Mouse (Mus musculus) hindbrain, postnatal 0 days (tissue): ENCODE results near the gene Zfpm1. TPM values are rescaled to one million over a fixed set of nuclear protein-coding genes. Genes with fewer than 3 reads are reported as not detected.

Experiments
- ATAC-seq: fragments of 200-750 bp; cut with Nextera tagmentation; 2 replicates; pipeline ENCODE4 v1.8.0; 2017; ENCODE audit warnings: mild to moderate bottlenecking, moderate TSS enrichment, moderate library complexity
- DNase-seq: peaks from one replicate; pipeline ENCODE4 v3.0.0-alpha.2; 2015; ENCODE audit warnings: low spot score
- H3K27ac ChIP-seq: fragments of 300-500 bp; sonication (generic); 2 replicates; pipeline ENCODE4 v1.5.1; 2014; ENCODE audit warnings: mild to moderate bottlenecking
- H3K27me3 ChIP-seq: fragments of 300-500 bp; sonication (generic); 2 replicates; pipeline ENCODE4 v1.6.1; 2014; ENCODE audit warnings: low read length, mixed read lengths; ENCODE audit not compliant: insufficient read depth
- H3K36me3 ChIP-seq: fragments of 300-500 bp; sonication (generic); 2 replicates; pipeline ENCODE4 v1.6.1; 2014; ENCODE audit warnings: low read length, mixed read lengths; ENCODE audit not compliant: insufficient read depth
- H3K4me1 ChIP-seq: fragments of 300-500 bp; sonication (generic); 2 replicates; pipeline ENCODE4 v1.6.1; 2014; ENCODE audit warnings: antibody characterized with exemption, low read length, mixed read lengths; ENCODE audit not compliant: insufficient read depth
- H3K4me2 ChIP-seq: fragments of 300-500 bp; sonication (generic); 2 replicates; pipeline ENCODE4 v1.6.1; 2014; ENCODE audit warnings: low read depth, mild to moderate bottlenecking, low read length, moderate library complexity, mixed read lengths
- H3K4me3 ChIP-seq: fragments of 300-500 bp; sonication (generic); 2 replicates; pipeline ENCODE4 v1.5.1; 2014; ENCODE audit warnings: low read length
- H3K9ac ChIP-seq: fragments of 300-500 bp; sonication (generic); replicated peaks from 2 replicates; pipeline ENCODE4 v1.6.1; 2014; ENCODE audit warnings: mild to moderate bottlenecking, low read length, moderate library complexity, mixed read lengths
- H3K9me3 ChIP-seq: fragments of 300-500 bp; sonication (generic); 2 replicates; pipeline ENCODE4 v1.6.1; 2016; ENCODE audit warnings: low read length, mixed read lengths
- CTCF ChIP-seq: IDR thresholded peaks from 2 replicates; pipeline ENCODE4 v1.5.1; 2016; ENCODE audit warnings: antibody characterized with exemption, control low read depth, low read depth
- WGBS: fragments of 180-500 bp; shearing (Covaris S2); extraction: QIAGEN DNeasy Blood & Tissue Kit; methylation state at CpG from one replicate; pipeline ENCODE4 v1.1.7; 2014; 5-methylcytosine and 5-hydroxymethylcytosine counted together
- polyA plus RNA-seq: library from polyadenylated mRNA; unstranded; fragments of >200 nt; fragmentation: Nextera tagmentation; extraction: Ambion mirVana; gene quantifications from 2 replicates; pipeline ENCODE4 v1.2.1, GENCODE M21; 2015
- total RNA-seq: library from RNA; depleted of rRNA; stranded (reverse); fragments of >200 nt; gene quantifications from 2 replicates; pipeline ENCODE4 v1.2.3, GENCODE M21; 2014

Gene Zfpm1
- total and polyA plus RNA-seq, 2 experiments from 2014 or later = 1.5 to 28.0 TPM

DNA sequence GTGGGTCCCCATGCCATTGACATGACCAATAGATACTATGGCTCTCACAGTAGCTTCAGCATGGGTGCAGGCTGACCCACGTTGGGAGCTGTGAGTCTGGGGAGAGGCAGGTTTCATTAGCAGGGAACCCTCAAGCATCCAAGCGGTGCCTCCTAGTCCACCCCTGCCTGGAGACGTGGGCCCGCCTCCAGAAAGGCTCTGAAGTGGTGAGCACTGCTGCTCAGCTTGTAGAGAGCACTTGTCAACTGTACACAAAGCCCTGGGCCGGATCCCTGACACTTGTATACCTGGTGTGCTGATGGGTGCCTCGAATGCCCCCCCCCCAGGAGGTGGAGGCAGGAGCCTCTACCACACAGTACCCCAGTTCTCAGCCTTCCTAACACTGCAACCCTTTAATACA, 21.5 kb downstream of the Zfpm1 start:
- Histone ChIP-seq H3K9ac (no peak overlapping the region), H3K36me3 (no peaks in the 10 kb centered on the region), H3K4me2 (no peak overlapping the region), H3K9me3 (no peaks in the 10 kb centered on the region), H3K27me3 (no peaks in the 10 kb centered on the region), H3K4me1 (peaks cover 25% of the 10 kb centered on the region; the same call in 1 of the 2 replicates), H3K27ac (no peak overlapping the region), H3K4me3 (no peak overlapping the region)
- TF ChIP-seq CTCF = no peak
- no peak for ATAC-seq
- 72% methylated on average over 6 of the region's 6 CpGs for WGBS
- no peak for DNase-seq

DNA sequence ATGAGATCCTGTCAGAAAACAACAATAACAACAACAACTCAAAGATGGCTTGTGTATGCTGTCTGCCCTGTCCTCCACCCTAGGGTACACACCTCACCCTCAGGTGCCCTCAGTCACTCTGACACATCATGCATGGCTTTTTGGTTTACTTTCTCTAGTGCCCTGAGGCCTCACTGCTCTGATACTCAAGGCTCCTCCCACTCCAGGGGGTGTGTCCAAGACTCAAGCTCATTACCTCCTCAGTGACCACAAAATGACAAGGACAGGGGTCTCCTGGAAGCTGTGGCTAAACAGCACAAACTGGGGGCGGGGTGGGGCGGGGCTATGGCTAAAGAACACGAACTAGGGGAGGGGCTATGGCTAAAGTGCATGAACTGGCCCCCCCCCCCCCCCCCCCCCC, 22.1 kb downstream of the Zfpm1 start:
- H3K9ac ChIP-seq = no peak overlapping the region
- no peak overlapping the region for H3K27ac ChIP-seq
- TF ChIP-seq CTCF = no peak
- H3K9me3 ChIP-seq = no peaks in the 10 kb centered on the region
- H3K27me3 ChIP-seq = no peaks in the 10 kb centered on the region
- WGBS = 19% methylated on average over 3 of the region's 3 CpGs
- no peak for ATAC-seq
- peaks cover 25% of the 10 kb centered on the region; the same call in 1 of the 2 replicates for H3K4me1 ChIP-seq
- no peak for DNase-seq
- H3K4me3 ChIP-seq = no peak overlapping the region
- H3K4me2 ChIP-seq = no peak overlapping the region
- H3K36me3 ChIP-seq = no peaks in the 10 kb centered on the region

DNA sequence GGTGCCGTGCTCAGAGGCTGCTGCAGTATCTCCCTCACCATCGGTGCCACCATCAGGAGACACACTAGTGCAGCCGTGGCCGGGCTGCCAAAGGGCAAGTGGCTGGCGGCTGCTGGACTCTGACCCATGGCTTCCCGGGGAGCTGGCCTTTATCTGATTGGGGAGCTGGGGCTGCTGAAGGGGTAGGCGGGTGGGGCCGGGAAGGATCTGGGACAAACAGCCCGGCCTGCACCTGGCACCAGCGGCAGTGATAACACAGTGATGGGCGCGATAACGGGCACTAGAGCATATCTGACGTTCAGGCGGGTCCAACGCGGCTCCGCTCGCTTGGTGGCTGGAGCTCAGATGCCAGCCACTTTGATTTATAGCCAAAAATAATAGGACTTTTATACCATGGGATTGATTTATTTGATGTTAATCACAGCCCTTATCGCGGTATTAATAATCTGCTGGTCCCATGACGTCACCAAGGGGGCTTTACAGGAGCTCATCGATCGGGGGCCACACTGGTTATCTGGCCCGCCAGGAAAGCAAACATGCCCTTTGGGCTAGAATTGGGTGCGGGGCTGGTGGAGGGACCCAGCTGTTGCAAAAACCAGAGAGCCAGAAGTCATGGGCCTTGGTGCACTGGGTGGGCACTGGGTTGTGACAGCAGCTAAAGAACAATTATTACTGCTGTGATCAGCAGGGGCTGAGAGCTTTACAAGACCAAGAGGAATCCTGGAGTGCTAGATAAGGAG, 24.9 kb downstream of the Zfpm1 start:
- H3K27ac ChIP-seq = no peak overlapping the region
- TF ChIP-seq CTCF = no peak
- H3K4me3 ChIP-seq = no peak overlapping the region
- H3K36me3 ChIP-seq = no peaks in the 10 kb centered on the region
- H3K4me2 ChIP-seq = no peak overlapping the region
- H3K9me3 ChIP-seq = no peaks in the 10 kb centered on the region
- no peaks in the 10 kb centered on the region for H3K27me3 ChIP-seq
- DNase-seq (no peak), ATAC-seq (no peak)
- 56% methylated on average over 26 of the region's 26 CpGs for WGBS
- H3K4me1 ChIP-seq = peaks cover 25% of the 10 kb centered on the region; the same call in 1 of the 2 replicates
- H3K9ac ChIP-seq = no peak overlapping the region

- Histone ChIP-seq H3K27ac (no peak overlapping the region; the same call in 1 of the 2 replicates), H3K4me2 (no peak overlapping the region), H3K9me3 (no peaks in the 10 kb centered on the region), H3K27me3 (no peaks in the 10 kb centered on the region), H3K36me3 (no peaks in the 10 kb centered on the region), H3K4me3 (no peak overlapping the region), H3K4me1 (peaks cover 17% of the 10 kb centered on the region; the same call in 1 of the 2 replicates), H3K9ac (no peak overlapping the region)
- TF ChIP-seq CTCF = no peak
- peak; percentile 83 for DNase-seq
- ATAC-seq = peak; percentile 65
- WGBS = 54% methylated on average over 8 of the region's 8 CpGs
Measured at GRCm38 (mm10) chr8:122307836-122308235, 25.9 kb downstream of the Zfpm1 start.

DNA sequence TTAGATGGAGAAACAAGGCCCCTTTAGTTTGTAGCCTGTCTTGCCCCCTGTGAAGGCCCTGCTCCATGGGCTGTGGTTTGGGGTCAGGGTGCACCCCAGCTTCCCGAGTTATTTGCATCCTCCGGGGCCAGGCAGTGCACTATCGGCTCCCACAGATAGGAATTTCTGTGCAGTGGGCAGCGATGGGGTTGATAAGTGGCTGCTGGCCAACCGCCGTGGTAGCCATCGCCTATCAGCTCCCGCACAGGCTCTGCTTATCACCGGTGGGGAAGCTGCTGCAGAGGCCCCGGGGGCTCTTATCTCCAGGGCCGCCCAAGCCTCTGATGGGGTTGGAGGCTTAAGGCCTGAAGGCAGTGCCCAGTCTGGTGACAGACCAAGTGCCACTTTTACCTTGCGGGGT, 27.3 kb downstream of the Zfpm1 start:
- H3K4me3 ChIP-seq = no peak overlapping the region
- WGBS = 71% methylated on average over 12 of the region's 12 CpGs
- no peak for TF ChIP-seq CTCF
- H3K4me2 ChIP-seq = no peak overlapping the region
- no peak overlapping the region for H3K9ac ChIP-seq
- peaks cover 15% of the 10 kb centered on the region; the same call in 1 of the 2 replicates for H3K4me1 ChIP-seq
- H3K36me3 ChIP-seq = no peaks in the 10 kb centered on the region
- H3K9me3 ChIP-seq = no peaks in the 10 kb centered on the region
- no peaks in the 10 kb centered on the region for H3K27me3 ChIP-seq
- H3K27ac ChIP-seq = no peak overlapping the region
- DNase-seq (no peak), ATAC-seq (no peak)

- Histone ChIP-seq H3K4me2 (no peak overlapping the region), H3K27me3 (no peaks in the 10 kb centered on the region), H3K9me3 (no peaks in the 10 kb centered on the region), H3K4me3 (no peak overlapping the region), H3K9ac (no peak overlapping the region), H3K4me1 (peaks cover 15% of the 10 kb centered on the region; the same call in 1 of the 2 replicates), H3K36me3 (no peaks in the 10 kb centered on the region), H3K27ac (no peak overlapping the region)
- TF ChIP-seq CTCF = no peak
- 90% methylated on average over 2 of the region's 2 CpGs for WGBS
- ATAC-seq = no peak
- DNase-seq = no peak
Measured at GRCm38 (mm10) chr8:122311115-122311514, 29.2 kb downstream of the Zfpm1 start.

DNA sequence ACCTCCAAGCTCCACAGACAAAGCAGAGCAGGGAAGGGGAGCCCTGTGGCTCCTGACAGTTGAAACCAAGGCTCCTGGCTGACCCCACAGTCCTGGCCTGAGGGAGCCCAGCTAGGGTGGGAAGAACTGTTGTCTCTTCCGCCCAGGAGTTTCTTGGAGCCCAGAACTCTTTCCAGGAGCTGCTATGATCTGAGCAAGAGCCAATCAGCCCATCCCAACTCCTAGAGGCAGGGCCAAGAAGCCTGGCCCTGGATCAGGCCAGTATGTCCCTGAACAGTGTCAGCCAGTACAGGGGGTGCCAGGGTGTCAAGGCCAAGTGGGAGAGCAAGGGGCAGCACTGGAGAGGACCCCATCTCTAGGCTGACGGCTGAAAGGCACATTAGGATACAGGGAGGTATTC, 30.6 kb downstream of the Zfpm1 start:
- no peaks in the 10 kb centered on the region for H3K9me3 ChIP-seq
- WGBS = 85% methylated on average over 2 of the region's 2 CpGs
- H3K4me3 ChIP-seq = no peak overlapping the region
- no peak overlapping the region for H3K9ac ChIP-seq
- no peak for TF ChIP-seq CTCF
- H3K27me3 ChIP-seq = no peaks in the 10 kb centered on the region
- no peaks in the 10 kb centered on the region for H3K36me3 ChIP-seq
- H3K27ac ChIP-seq = no peak overlapping the region
- H3K4me2 ChIP-seq = no peak overlapping the region
- H3K4me1 ChIP-seq = 0 out of 2 replicates have a peak, but pooled peaks cover 5% of the 10 kb centered on the region
- no peak for DNase-seq
- no peak for ATAC-seq
